Mouse (Mus musculus): ENCODE data around the gene Cep57. TPM values are rescaled to one million over a fixed set of nuclear protein-coding genes. Genes with fewer than 3 reads are reported as not detected.
A peak's percentile ranks its signal among the peaks of the same experiment; 100 is the strongest.

The Cep57 gene
- 49.2 and 50.3 TPM in 2 replicates for polyA plus RNA-seq (2015; fragmentation: Nextera tagmentation; extraction: Ambion mirVana)

GRCm38 (mm10) chr9:13826832-13827405, at the start of gene Cep57:
Gene Cep57 (minus strand): TSS chr9:13827107.
- under 1% methylated on average over 44 of the region's 44 CpGs for WGBS
- peak within 1 kb of the TSS; percentile 80 for H3K4me3 ChIP-seq (replicated peaks; ENCODE audit: low read depth, low read length)
- TF ChIP-seq CTCF (IDR thresholded peaks at IDR 0.05; ENCODE audit: low read depth) = no peak; the same call in 1 of the 2 replicates
- no peaks in the 10 kb centered on the region for H3K9me3 ChIP-seq (replicated peaks; ENCODE audit: low read length)
- H3K4me1 ChIP-seq (replicated peaks; ENCODE audit: insufficient read depth, low read length) = peaks cover 8% of the 10 kb centered on the region
- peak; percentile 89 for ATAC-seq (replicated peaks; ENCODE audit: low FRiP score, low read depth)
- peak within 1 kb of the TSS; percentile 99 for H3K27ac ChIP-seq
- peaks cover 15% of the 10 kb centered on the region for H3K36me3 ChIP-seq (ENCODE audit: insufficient read depth, low read length)
- peak; percentile 99 for DNase-seq (ENCODE audit: low spot score)
- H3K4me2 ChIP-seq (ENCODE audit: low read length) = peak within 1 kb of the TSS; percentile 79
- peak within 1 kb of the TSS; percentile 97 for H3K9ac ChIP-seq (ENCODE audit: low read depth, low read length)
- H3K27me3 ChIP-seq (ENCODE audit: insufficient read depth, low read length) = no peaks in the 10 kb centered on the region

GRCm38 (mm10) chr9:13875340-13875739, 48.4 kb upstream of the Cep57 start:
- no peak for TF ChIP-seq CTCF (IDR thresholded peaks at IDR 0.05; ENCODE audit: low read depth)
- Histone ChIP-seq H3K9me3 (replicated peaks; ENCODE audit: low read length) (no peaks in the 10 kb centered on the region), H3K27me3 (ENCODE audit: insufficient read depth, low read length) (no peaks in the 10 kb centered on the region), H3K36me3 (ENCODE audit: insufficient read depth, low read length) (no peaks in the 10 kb centered on the region), H3K4me1 (replicated peaks; ENCODE audit: insufficient read depth, low read length) (no peaks in the 10 kb centered on the region), H3K9ac (ENCODE audit: low read depth, low read length) (no peak overlapping the region), H3K27ac (no peak overlapping the region), H3K4me2 (ENCODE audit: low read length) (no peak overlapping the region), H3K4me3 (replicated peaks; ENCODE audit: low read depth, low read length) (no peak overlapping the region)
- no peak for DNase-seq (ENCODE audit: low spot score)
- no peak for ATAC-seq (replicated peaks; ENCODE audit: low FRiP score, low read depth)
- 34% methylated on average over 2 of the region's 2 CpGs for WGBS

DNA sequence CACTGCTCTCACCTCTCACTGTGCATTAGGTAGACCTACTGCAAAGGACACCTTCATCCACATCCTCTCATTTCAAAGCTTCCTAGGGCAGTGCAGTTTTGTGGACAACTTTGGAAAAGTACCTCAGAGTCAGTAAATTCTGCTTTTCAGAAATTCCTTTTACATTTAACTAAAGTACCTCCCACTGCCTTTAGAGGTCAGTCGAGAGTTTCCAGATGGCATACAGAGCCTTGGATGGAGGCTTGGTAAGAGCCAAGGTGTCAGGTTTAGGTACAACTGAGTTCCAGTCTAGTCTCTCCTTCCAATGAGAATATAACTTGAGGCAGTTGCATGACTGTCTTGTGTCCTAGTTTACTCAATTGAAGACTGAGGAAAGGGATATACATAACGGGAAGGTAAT, 47.5 kb upstream of the Cep57 start:
- TF ChIP-seq CTCF (IDR thresholded peaks at IDR 0.05; ENCODE audit: low read depth) = peak; percentile 57
- H3K4me2 ChIP-seq (ENCODE audit: low read length) = no peak overlapping the region
- no peak overlapping the region for H3K9ac ChIP-seq (ENCODE audit: low read depth, low read length)
- H3K27ac ChIP-seq = no peak overlapping the region
- DNase-seq (ENCODE audit: low spot score) (peak; percentile 37), ATAC-seq (replicated peaks; ENCODE audit: low FRiP score, low read depth) (no peak)
- WGBS = 43% methylated on average over 2 of the region's 2 CpGs
- H3K9me3 ChIP-seq (replicated peaks; ENCODE audit: low read length) = no peaks in the 10 kb centered on the region
- H3K36me3 ChIP-seq (ENCODE audit: insufficient read depth, low read length) = no peaks in the 10 kb centered on the region
- H3K27me3 ChIP-seq (ENCODE audit: insufficient read depth, low read length) = no peaks in the 10 kb centered on the region
- H3K4me1 ChIP-seq (replicated peaks; ENCODE audit: insufficient read depth, low read length) = no peaks in the 10 kb centered on the region
- H3K4me3 ChIP-seq (replicated peaks; ENCODE audit: low read depth, low read length) = no peak overlapping the region

DNA sequence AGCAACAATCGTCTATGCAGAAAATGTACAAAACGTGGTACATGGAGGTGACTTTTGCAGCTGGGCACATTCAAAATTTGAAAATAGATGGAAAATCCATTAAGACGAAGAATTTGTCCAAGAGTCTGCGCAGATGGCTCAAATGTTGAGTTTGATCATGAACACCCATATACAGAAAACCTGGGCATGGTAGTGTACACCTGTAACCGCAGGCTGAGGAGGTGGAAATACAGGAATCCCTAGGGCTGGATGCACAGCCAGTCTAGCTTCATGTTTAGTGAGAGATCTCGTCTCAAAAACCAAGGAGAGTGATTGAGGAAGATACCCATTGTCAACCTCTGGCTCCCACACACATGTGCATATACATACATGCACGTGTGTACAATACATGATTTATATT, 44.7 kb upstream of the Cep57 start:
- TF ChIP-seq CTCF (IDR thresholded peaks at IDR 0.05; ENCODE audit: low read depth) = no peak
- no peak overlapping the region for H3K4me2 ChIP-seq (ENCODE audit: low read length)
- no peak for ATAC-seq (replicated peaks; ENCODE audit: low FRiP score, low read depth)
- H3K36me3 ChIP-seq (ENCODE audit: insufficient read depth, low read length) = no peaks in the 10 kb centered on the region
- 92% methylated on average over 7 of the region's 7 CpGs for WGBS
- H3K27me3 ChIP-seq (ENCODE audit: insufficient read depth, low read length) = no peaks in the 10 kb centered on the region
- no peak overlapping the region for H3K9ac ChIP-seq (ENCODE audit: low read depth, low read length)
- H3K27ac ChIP-seq = no peak overlapping the region
- no peaks in the 10 kb centered on the region for H3K4me1 ChIP-seq (replicated peaks; ENCODE audit: insufficient read depth, low read length)
- no peak for DNase-seq (ENCODE audit: low spot score)
- no peak overlapping the region for H3K4me3 ChIP-seq (replicated peaks; ENCODE audit: low read depth, low read length)
- H3K9me3 ChIP-seq (replicated peaks; ENCODE audit: low read length) = no peaks in the 10 kb centered on the region

DNA sequence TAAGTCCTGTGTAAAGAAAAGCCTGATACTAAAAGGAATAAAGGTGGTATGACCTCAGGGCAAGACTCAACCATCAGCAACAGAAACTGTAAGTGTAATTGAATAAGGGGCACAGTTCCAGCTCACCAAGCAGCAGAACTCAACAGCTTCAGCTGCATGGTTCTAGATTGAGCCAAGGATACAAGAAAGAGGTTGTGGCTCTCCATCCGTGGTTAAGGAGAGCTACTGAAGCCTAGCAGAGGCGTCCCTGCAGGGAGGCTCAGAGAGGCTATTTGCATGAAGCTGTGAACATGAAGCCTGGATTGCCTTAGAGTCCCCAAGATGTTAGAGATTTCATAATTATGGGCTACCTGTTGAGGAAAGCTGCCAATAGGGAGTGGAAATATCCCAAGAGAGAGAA, 40.7 kb upstream of the Cep57 start:
- no peak overlapping the region for H3K4me2 ChIP-seq (ENCODE audit: low read length)
- no peak for TF ChIP-seq CTCF (IDR thresholded peaks at IDR 0.05; ENCODE audit: low read depth)
- no peak overlapping the region for H3K9ac ChIP-seq (ENCODE audit: low read depth, low read length)
- H3K36me3 ChIP-seq (ENCODE audit: insufficient read depth, low read length) = no peaks in the 10 kb centered on the region
- no peaks in the 10 kb centered on the region for H3K4me1 ChIP-seq (replicated peaks; ENCODE audit: insufficient read depth, low read length)
- ATAC-seq (replicated peaks; ENCODE audit: low FRiP score, low read depth) = no peak
- WGBS = 48% methylated on average over 2 of the region's 2 CpGs
- no peaks in the 10 kb centered on the region for H3K27me3 ChIP-seq (ENCODE audit: insufficient read depth, low read length)
- DNase-seq (ENCODE audit: low spot score) = no peak
- no peaks in the 10 kb centered on the region for H3K9me3 ChIP-seq (replicated peaks; ENCODE audit: low read length)
- H3K4me3 ChIP-seq (replicated peaks; ENCODE audit: low read depth, low read length) = no peak overlapping the region
- H3K27ac ChIP-seq = no peak overlapping the region

GRCm38 (mm10) chr9:13856777-13857176, 29.9 kb upstream of the Cep57 start:
- H3K4me2 ChIP-seq (ENCODE audit: low read length) = no peak overlapping the region
- H3K36me3 ChIP-seq (ENCODE audit: insufficient read depth, low read length) = no peaks in the 10 kb centered on the region
- H3K9me3 ChIP-seq (replicated peaks; ENCODE audit: low read length) = no peaks in the 10 kb centered on the region
- H3K4me3 ChIP-seq (replicated peaks; ENCODE audit: low read depth, low read length) = no peak overlapping the region
- TF ChIP-seq CTCF (IDR thresholded peaks at IDR 0.05; ENCODE audit: low read depth) = no peak
- peak; percentile 62 for DNase-seq (ENCODE audit: low spot score)
- peak; percentile 65; the same call in 1 of the 2 replicates for ATAC-seq (replicated peaks; ENCODE audit: low FRiP score, low read depth)
- H3K27me3 ChIP-seq (ENCODE audit: insufficient read depth, low read length) = no peaks in the 10 kb centered on the region
- H3K27ac ChIP-seq = no peak overlapping the region
- WGBS = 40% methylated on average over 4 of the region's 4 CpGs
- no peaks in the 10 kb centered on the region for H3K4me1 ChIP-seq (replicated peaks; ENCODE audit: insufficient read depth, low read length)
- H3K9ac ChIP-seq (ENCODE audit: low read depth, low read length) = no peak overlapping the region

- H3K4me2 ChIP-seq (ENCODE audit: low read length) = no peak overlapping the region
- no peak overlapping the region for H3K4me3 ChIP-seq (replicated peaks; ENCODE audit: low read depth, low read length)
- no peak overlapping the region for H3K9ac ChIP-seq (ENCODE audit: low read depth, low read length)
- DNase-seq (ENCODE audit: low spot score) (no peak), ATAC-seq (replicated peaks; ENCODE audit: low FRiP score, low read depth) (no peak)
- 25% methylated on average over 1 of the region's 1 CpGs for WGBS
- no peak overlapping the region for H3K27ac ChIP-seq
- no peaks in the 10 kb centered on the region for H3K9me3 ChIP-seq (replicated peaks; ENCODE audit: low read length)
- H3K27me3 ChIP-seq (ENCODE audit: insufficient read depth, low read length) = no peaks in the 10 kb centered on the region
- no peaks in the 10 kb centered on the region for H3K4me1 ChIP-seq (replicated peaks; ENCODE audit: insufficient read depth, low read length)
- no peaks in the 10 kb centered on the region for H3K36me3 ChIP-seq (ENCODE audit: insufficient read depth, low read length)
- no peak for TF ChIP-seq CTCF (IDR thresholded peaks at IDR 0.05; ENCODE audit: low read depth)
These were observed 29.3 kb upstream of the Cep57 start for GRCm38 (mm10) chr9:13856247-13856646.

All from kidney, postnatal 0 days (tissue).